In genomic region chr11:18912311-18913019, GRCm38 (mm10) we compare ENCODE assay signal across 20 mouse cellular contexts.
DNase-seq lines count a peak whose midpoint lies in the region; ATAC-seq and TF ChIP-seq lines count a peak whose summit lies in the region.
"Had no signal": no experiment of that assay in that cellular context is flagged by ENCODE, and none has a peak within 500 bp of the region (broad histone marks: within the 10 kb centered on the region; RNA-seq: fewer than 3 reads in every experiment).

No protein-coding gene starts in this region.

- H3K9me3 ChIP-seq in heart, embryonic 14.5 days (ENCODE audit: control insufficient read depth, low read length): no peaks in the 10 kb centered on the region
- H3K9me3 ChIP-seq in intestine, embryonic 15.5 days: no peaks in the 10 kb centered on the region
- H3K9me3 ChIP-seq in intestine, postnatal 0 days (ENCODE audit: control insufficient read depth): no peaks in the 10 kb centered on the region
- H3K9me3 ChIP-seq: embryonic facial prominence, embryonic 10.5 days; limb, embryonic 13.5 days; midbrain, embryonic 15.5 days had no signal

- WGBS in heart, embryonic 14.5 days: 25% methylated on average over 6 of the region's 6 CpGs
- 62% methylated on average over 6 of the region's 6 CpGs for WGBS in intestine, embryonic 15.5 days
- WGBS in intestine, postnatal 0 days: 72% methylated on average over 6 of the region's 6 CpGs

- no peaks in the 10 kb centered on the region for H3K36me3 ChIP-seq in heart, embryonic 14.5 days (ENCODE audit: control insufficient read depth, insufficient read depth, low read length)
- H3K36me3 ChIP-seq in intestine, embryonic 15.5 days: no peaks in the 10 kb centered on the region
- H3K36me3 ChIP-seq in intestine, postnatal 0 days (ENCODE audit: control insufficient read depth, insufficient read depth): no peaks in the 10 kb centered on the region
- H3K36me3 ChIP-seq: embryonic facial prominence, embryonic 10.5 days; limb, embryonic 13.5 days; midbrain, embryonic 15.5 days had no signal

- 0 out of 2 replicates have a peak overlapping the region, but pooled peaks have one; percentile 2 for H3K4me2 ChIP-seq in heart, embryonic 14.5 days (ENCODE audit: low read length)
- H3K4me2 ChIP-seq in intestine, embryonic 15.5 days (replicated peaks): no peak overlapping the region
- H3K4me2 ChIP-seq in intestine, postnatal 0 days (replicated peaks; ENCODE audit: low read depth): no peak overlapping the region
- H3K4me2 ChIP-seq: limb, embryonic 13.5 days; midbrain, embryonic 15.5 days had no signal

- H3K4me3 ChIP-seq in heart, embryonic 14.5 days (ENCODE audit: control insufficient read depth in 1 of 2, insufficient read depth in 1 of 2, low read depth in 1 of 2, low read length in 2 of 2): no peak overlapping the region
- H3K4me3 ChIP-seq in intestine, embryonic 15.5 days (replicated peaks): no peak overlapping the region
- H3K4me3 ChIP-seq in intestine, postnatal 0 days (ENCODE audit: low read depth, low read length): no peak overlapping the region
- H3K4me3 ChIP-seq: embryonic facial prominence, embryonic 10.5 days; layer of hippocampus, adult 2 months; limb, embryonic 13.5 days; midbrain, embryonic 15.5 days had no signal

- H3K9ac ChIP-seq in heart, embryonic 14.5 days (ENCODE audit: low read length): no peak overlapping the region
- H3K9ac ChIP-seq in intestine, embryonic 15.5 days: no peak overlapping the region
- H3K9ac ChIP-seq in intestine, postnatal 0 days (ENCODE audit: low read depth, low read length): no peak overlapping the region
- H3K9ac ChIP-seq: limb, embryonic 13.5 days; liver, embryonic 14.5 days; midbrain, embryonic 15.5 days had no signal

- peak overlapping the region in 1 of 2 experiments; percentile 47; a peak in 2 of 4 replicates for H3K27ac ChIP-seq in heart, embryonic 14.5 days (replicated peaks in 1 of 2; ENCODE audit: control insufficient read depth in 1 of 2, insufficient read depth in 1 of 2, low read depth in 2 of 2, low read length in 2 of 2)
- H3K27ac ChIP-seq in intestine, embryonic 15.5 days: no peak overlapping the region
- no peak overlapping the region for H3K27ac ChIP-seq in intestine, postnatal 0 days (ENCODE audit: low read depth, low read length)
- H3K27ac ChIP-seq: embryonic facial prominence, embryonic 10.5 days; layer of hippocampus, adult 2 months; limb, embryonic 13.5 days; liver, embryonic 14.5 days; midbrain, embryonic 15.5 days had no signal

- no peak for TF ChIP-seq CTCF in intestine, postnatal 0 days (IDR thresholded peaks at IDR 0.05; ENCODE audit: low read depth)

- DNase-seq in heart, adult 8-10 months (ENCODE audit: low spot score): no peak
- peak; percentile 57 for DNase-seq in testis, postnatal 14 days (ENCODE audit: low spot score)
- no peak for DNase-seq in testis, postnatal 10 days (ENCODE audit: low spot score)
- DNase-seq in gastrocnemius, postnatal 4 days (ENCODE audit: low spot score in 2 of 2): no peak
- DNase-seq: cerebellum, adult 8-10 months; gastrocnemius, postnatal 10 days; kidney, adult 18-20 months; kidney, postnatal 10 days; layer of hippocampus, postnatal 36 days; lung, postnatal 10 days; right cerebral cortex, postnatal 4 days; thymus, adult 2 months had no signal

- H3K27me3 ChIP-seq in heart, embryonic 14.5 days (ENCODE audit: control insufficient read depth, insufficient read depth, low read length): no peaks in the 10 kb centered on the region
- no peaks in the 10 kb centered on the region for H3K27me3 ChIP-seq in intestine, embryonic 15.5 days (replicated peaks)
- no peaks in the 10 kb centered on the region for H3K27me3 ChIP-seq in intestine, postnatal 0 days (replicated peaks; ENCODE audit: control insufficient read depth, insufficient read depth, low read length)
- H3K27me3 ChIP-seq: midbrain, embryonic 15.5 days had no signal

- no peak for ATAC-seq in heart, embryonic 14.5 days (ENCODE audit: insufficient number of reproducible peaks, insufficient read depth, low FRiP score, low read depth)
- peak; percentile 34; the same call in 1 of the 2 replicates for ATAC-seq in intestine, embryonic 15.5 days
- ATAC-seq in intestine, postnatal 0 days: no peak
- ATAC-seq: midbrain, embryonic 15.5 days had no signal

- H3K4me1 ChIP-seq in heart, embryonic 14.5 days (ENCODE audit: control insufficient read depth in 2 of 2, insufficient read depth in 2 of 2, low read length in 2 of 2): peaks cover 5 to 34% of the 10 kb centered on the region in 2 experiments; a peak in 3 of 4 replicates
- H3K4me1 ChIP-seq in intestine, embryonic 15.5 days (replicated peaks): peaks cover 2% of the 10 kb centered on the region; the same call in 1 of the 2 replicates
- no peaks in the 10 kb centered on the region for H3K4me1 ChIP-seq in intestine, postnatal 0 days (replicated peaks; ENCODE audit: control insufficient read depth, insufficient read depth, low read length)
